10 mouse cellular contexts compared by ENCODE assay signal in the genomic region with DNA sequence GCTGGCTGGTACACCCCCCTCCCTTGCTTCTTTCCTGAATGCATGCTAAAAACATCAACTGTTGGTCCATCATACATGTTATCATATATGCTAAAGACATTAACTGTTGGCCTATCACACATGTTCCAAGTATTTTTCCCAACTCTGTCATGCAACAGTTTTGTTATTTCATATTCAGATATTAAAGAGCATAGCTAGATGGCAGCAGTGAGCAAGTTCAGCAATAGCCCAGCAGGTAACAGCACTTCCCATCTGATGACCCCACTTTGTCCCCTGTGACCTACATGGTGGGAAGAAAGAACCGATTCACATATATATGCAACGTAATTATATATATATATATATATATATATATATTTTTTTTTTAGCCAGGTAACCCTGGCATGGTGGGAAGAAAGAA.
DNase-seq lines count a peak whose midpoint lies in the region; ATAC-seq lines count a peak whose summit lies in the region.
"Had no signal": no experiment of that assay in that cellular context is flagged by ENCODE, and none has a peak within 500 bp of the region (broad histone marks: within the 10 kb centered on the region; RNA-seq: fewer than 3 reads in every experiment).

No protein-coding gene starts in this region.

- no peak overlapping the region for H3K27ac ChIP-seq in midbrain, embryonic 14.5 days (replicated peaks; ENCODE audit: low read depth, low read length)
- no peak overlapping the region for H3K27ac ChIP-seq in midbrain, embryonic 10.5 days (replicated peaks)
- H3K27ac ChIP-seq: hindbrain, embryonic 15.5 days had no signal

- H3K4me1 ChIP-seq in midbrain, embryonic 14.5 days (ENCODE audit: control insufficient read depth, insufficient read depth, low read length) = peaks cover 4% of the 10 kb centered on the region
- H3K4me1 ChIP-seq in midbrain, embryonic 10.5 days = peaks cover 7% of the 10 kb centered on the region; the same call in 1 of the 2 replicates

- H3K9ac ChIP-seq in midbrain, embryonic 14.5 days (replicated peaks; ENCODE audit: low read length) = no peak overlapping the region
- H3K9ac ChIP-seq: hindbrain, embryonic 15.5 days had no signal

- peak; percentile 55 for DNase-seq in gastrocnemius, adult 18-20 months (ENCODE audit: low spot score)
- no peak for DNase-seq in gastrocnemius, adult 8-10 months (ENCODE audit: low spot score in 2 of 2)
- peak; percentile 81 for DNase-seq in midbrain, embryonic 14.5 days
- DNase-seq in midbrain, embryonic 10.5 days (ENCODE audit: low spot score) = no peak
- peak; percentile 17 to 56 for DNase-seq in adrenal gland, postnatal 36 days
- DNase-seq in heart, postnatal 36 days = peak; percentile 29 to 33
- no peak for DNase-seq in yolk sac, embryonic 10.5 days (ENCODE audit: low spot score)
- DNase-seq in frontal cortex, postnatal 25 days (ENCODE audit: low spot score in 2 of 2) = no peak

- 64% methylated on average over 2 of the region's 2 CpGs for WGBS in midbrain, embryonic 14.5 days
- WGBS in midbrain, embryonic 10.5 days = 82% methylated on average over 2 of the region's 2 CpGs

- no peaks in the 10 kb centered on the region for H3K27me3 ChIP-seq in midbrain, embryonic 14.5 days (ENCODE audit: control insufficient read depth, insufficient read depth, low read length)
- no peaks in the 10 kb centered on the region for H3K27me3 ChIP-seq in midbrain, embryonic 10.5 days (ENCODE audit: low read depth, poor library complexity, severe bottlenecking)
- H3K27me3 ChIP-seq: hindbrain, embryonic 15.5 days; megakaryocyte, embryonic 14.5 days had no signal

- no peak overlapping the region for H3K4me3 ChIP-seq in midbrain, embryonic 14.5 days (replicated peaks; ENCODE audit: low read depth, low read length)
- no peak overlapping the region for H3K4me3 ChIP-seq in midbrain, embryonic 10.5 days
- H3K4me3 ChIP-seq: hindbrain, embryonic 15.5 days had no signal

- no peak for ATAC-seq in midbrain, embryonic 14.5 days (ENCODE audit: low FRiP score, low TSS enrichment)

- H3K36me3 ChIP-seq in midbrain, embryonic 14.5 days (ENCODE audit: control insufficient read depth, insufficient read depth, low read length) = no peaks in the 10 kb centered on the region
- H3K36me3 ChIP-seq in midbrain, embryonic 10.5 days = peaks cover 25% of the 10 kb centered on the region
- H3K36me3 ChIP-seq: hindbrain, embryonic 15.5 days had no signal

- no peak overlapping the region for H3K4me2 ChIP-seq in midbrain, embryonic 14.5 days (ENCODE audit: low read length)
- H3K4me2 ChIP-seq: hindbrain, embryonic 15.5 days had no signal

- intact Hi-C loops in heart, postnatal 36 days (cut with DNase I) = loop anchor here (1.0 to 5.0 kb wide), 2 partner anchors 44 to 176 kb away; a partner anchor contains a TSS

- H3K9me3 ChIP-seq in midbrain, embryonic 14.5 days (ENCODE audit: control insufficient read depth, low read length) = no peaks in the 10 kb centered on the region
- peaks cover 5% of the 10 kb centered on the region; the same call in 1 of the 2 replicates for H3K9me3 ChIP-seq in midbrain, embryonic 10.5 days (replicated peaks)
- H3K9me3 ChIP-seq: hindbrain, embryonic 15.5 days had no signal

Comparison
In these comparisons a context has a peak if more than half of its experiments do, and no peak if none do; other contexts are left out.
1. DNase-seq: peak in gastrocnemius, adult 18-20 months (single experiment), midbrain, embryonic 14.5 days (single experiment), adrenal gland, postnatal 36 days (2 of 2) and heart, postnatal 36 days (2 of 2); none in gastrocnemius, adult 8-10 months (0 of 2), midbrain, embryonic 10.5 days (single experiment), yolk sac, embryonic 10.5 days (single experiment) and frontal cortex, postnatal 25 days (0 of 2).